Mouse (Mus musculus): Measurements from ENCODE around the gene Crybg3. TPM values are rescaled to one million over a fixed set of nuclear protein-coding genes. Genes with fewer than 3 reads are reported as not detected.

Gene Crybg3
- total RNA-seq, 1 experiment from 2014 or later: 11.1 TPM

GRCm38 (mm10) chr16:59541382-59541781 is 59.4 kb downstream of the Crybg3 start:
- no peak for ATAC-seq (replicated peaks; ENCODE audit: low read depth, poor library complexity, severe bottlenecking)

- no peak for ATAC-seq (replicated peaks; ENCODE audit: low read depth, poor library complexity, severe bottlenecking)
Observed at GRCm38 (mm10) chr16:59540944-59541343, 59.8 kb downstream of the Crybg3 start.

- ATAC-seq (replicated peaks; ENCODE audit: low read depth, poor library complexity, severe bottlenecking): no peak
Observed at GRCm38 (mm10) chr16:59535673-59536072, 65.1 kb downstream of the Crybg3 start.

- ATAC-seq (replicated peaks; ENCODE audit: low read depth, poor library complexity, severe bottlenecking): no peak
Observed at GRCm38 (mm10) chr16:59534349-59534748, 66.4 kb downstream of the Crybg3 start.

GRCm38 (mm10) chr16:59532561-59532960 is 68.2 kb downstream of the Crybg3 start:
- ATAC-seq (replicated peaks; ENCODE audit: low read depth, poor library complexity, severe bottlenecking): peak; percentile 56

- ATAC-seq (replicated peaks; ENCODE audit: low read depth, poor library complexity, severe bottlenecking): no peak
Observed at GRCm38 (mm10) chr16:59531243-59531642, 69.5 kb downstream of the Crybg3 start.

- ATAC-seq (replicated peaks; ENCODE audit: low read depth, poor library complexity, severe bottlenecking): no peak
Observed at GRCm38 (mm10) chr16:59529570-59529969, 71.2 kb downstream of the Crybg3 start.

- ATAC-seq (replicated peaks; ENCODE audit: low read depth, poor library complexity, severe bottlenecking): no peak
Observed at GRCm38 (mm10) chr16:59526939-59527338, 73.8 kb downstream of the Crybg3 start.

- no peak for ATAC-seq (replicated peaks; ENCODE audit: low read depth, poor library complexity, severe bottlenecking)
Observed at GRCm38 (mm10) chr16:59521752-59522423, 78.9 kb downstream of the Crybg3 start.

GRCm38 (mm10) chr16:59517447-59518219 is 83.1 kb downstream of the Crybg3 start:
- peak; percentile 98 for ATAC-seq (replicated peaks; ENCODE audit: low read depth, poor library complexity, severe bottlenecking)

- peak; percentile 13; the same call in 1 of the 2 replicates for ATAC-seq (replicated peaks; ENCODE audit: low read depth, poor library complexity, severe bottlenecking)
Observed at GRCm38 (mm10) chr16:59516965-59517364, 83.8 kb downstream of the Crybg3 start.

GRCm38 (mm10) chr16:59515169-59515568 is 85.6 kb downstream of the Crybg3 start:
- no peak for ATAC-seq (replicated peaks; ENCODE audit: low read depth, poor library complexity, severe bottlenecking)

- ATAC-seq (replicated peaks; ENCODE audit: low read depth, poor library complexity, severe bottlenecking): no peak
Observed at GRCm38 (mm10) chr16:59509830-59510229, 90.9 kb downstream of the Crybg3 start.

GRCm38 (mm10) chr16:59499180-59499579 is 101.6 kb downstream of the Crybg3 start:
- ATAC-seq (replicated peaks; ENCODE audit: low read depth, poor library complexity, severe bottlenecking): 0 out of 2 replicates have a peak, but pooled peaks have one; percentile 29

GRCm38 (mm10) chr16:59497947-59498346 is 102.8 kb downstream of the Crybg3 start:
- ATAC-seq (replicated peaks; ENCODE audit: low read depth, poor library complexity, severe bottlenecking): no peak

- no peak for ATAC-seq (replicated peaks; ENCODE audit: low read depth, poor library complexity, severe bottlenecking)
Observed at GRCm38 (mm10) chr16:59493199-59493598, 107.6 kb downstream of the Crybg3 start.

GRCm38 (mm10) chr16:59487975-59488548 is 112.7 kb downstream of the Crybg3 start:
- ATAC-seq (replicated peaks; ENCODE audit: low read depth, poor library complexity, severe bottlenecking): peak; percentile 52; the same call in 1 of the 2 replicates

GRCm38 (mm10) chr16:59487239-59487638 is 113.5 kb downstream of the Crybg3 start:
- ATAC-seq (replicated peaks; ENCODE audit: low read depth, poor library complexity, severe bottlenecking): no peak

- no peak for ATAC-seq (replicated peaks; ENCODE audit: low read depth, poor library complexity, severe bottlenecking)
Observed at GRCm38 (mm10) chr16:59477955-59478354, 122.8 kb downstream of the Crybg3 start.

- peak; percentile 70 for ATAC-seq (replicated peaks; ENCODE audit: low read depth, poor library complexity, severe bottlenecking)
Observed at GRCm38 (mm10) chr16:59474788-59475187, 126.0 kb downstream of the Crybg3 start.

- no peak for ATAC-seq (replicated peaks; ENCODE audit: low read depth, poor library complexity, severe bottlenecking)
Observed at GRCm38 (mm10) chr16:59472546-59472945, 128.2 kb downstream of the Crybg3 start.
